Comparison of ENCODE assay signal across 18 mouse cellular contexts in genomic region chr1:183414081-183414727, GRCm38 (mm10). TPM values are rescaled to one million over a fixed set of nuclear protein-coding genes. Genes with fewer than 3 reads are reported as not detected.
"Had no signal": no experiment of that assay in that cellular context is flagged by ENCODE, and none has a peak within 500 bp of the region (broad histone marks: within the 10 kb centered on the region; RNA-seq: fewer than 3 reads in every experiment).

No protein-coding gene starts in this region.

- H3K9me3 ChIP-seq: liver, embryonic 12.5 days; midbrain, embryonic 12.5 days; stomach, embryonic 15.5 days had no signal

- H3K4me3 ChIP-seq: layer of hippocampus, adult 2 months; limb, embryonic 13.5 days; liver, embryonic 12.5 days; megakaryocyte, embryonic 14.5 days; midbrain, embryonic 12.5 days; stomach, embryonic 15.5 days had no signal

- ATAC-seq: liver, embryonic 12.5 days; midbrain, embryonic 16.5 days had no signal

- H3K4me1 ChIP-seq: limb, embryonic 13.5 days; liver, embryonic 12.5 days; megakaryocyte, embryonic 14.5 days; midbrain, embryonic 12.5 days; stomach, embryonic 15.5 days had no signal

- H3K4me2 ChIP-seq: limb, embryonic 13.5 days; liver, embryonic 12.5 days; lung, embryonic 14.5 days; midbrain, embryonic 12.5 days; stomach, embryonic 15.5 days had no signal

- H3K27ac ChIP-seq: kidney, postnatal 0 days; layer of hippocampus, adult 2 months; limb, embryonic 13.5 days; liver, embryonic 12.5 days; macrophage; midbrain, embryonic 12.5 days; stomach, embryonic 15.5 days had no signal

- H3K27me3 ChIP-seq: limb, embryonic 13.5 days; liver, embryonic 12.5 days; midbrain, embryonic 12.5 days; stomach, embryonic 15.5 days had no signal

- DNase-seq: kidney, adult 8-10 months; kidney, postnatal 4 days; left cerebral cortex, postnatal 4 days; lung, embryonic 14.5 days; lung, postnatal 14 days; right cerebral cortex, postnatal 14 days; thymus, postnatal 4 days had no signal

- H3K9ac ChIP-seq: limb, embryonic 13.5 days; liver, embryonic 12.5 days; lung, embryonic 14.5 days; midbrain, embryonic 12.5 days; stomach, embryonic 15.5 days had no signal

RNA-seq across cellular contexts. Expression of gene Hhipl2, which starts 3.8 kb away (rescaled TPM):
- total RNA-seq: layer of hippocampus, postnatal 10 days had no signal
- polyA plus RNA-seq: liver, embryonic 16.5 days; macrophage had no signal
